Mouse (Mus musculus) stomach, postnatal 0 days (tissue): ENCODE results near the gene Bace1. TPM values are rescaled to one million over a fixed set of nuclear protein-coding genes. Genes with fewer than 3 reads are reported as not detected.

Experiments
- ATAC-seq: fragments of 200-750 bp; cut with Nextera tagmentation; 2 replicates; pipeline ENCODE4 v1.8.0; 2017; ENCODE audit not compliant: low FRiP score, low TSS enrichment
- DNase-seq: peaks from one replicate; pipeline ENCODE4 v3.0.0-alpha.2; 2016; ENCODE audit warnings: low spot score
- H3K27ac ChIP-seq: fragments of 300-500 bp; sonication (generic); replicated peaks from 2 replicates; pipeline ENCODE4 v1.5.1; 2014; ENCODE audit warnings: mild to moderate bottlenecking, control low read depth
- H3K27me3 ChIP-seq: fragments of 300-500 bp; sonication (generic); 2 replicates; pipeline ENCODE4 v1.6.1; 2014; ENCODE audit warnings: low read length; ENCODE audit not compliant: control insufficient read depth, insufficient read depth
- H3K36me3 ChIP-seq: fragments of 300-500 bp; sonication (generic); 2 replicates; pipeline ENCODE4 v1.6.1; 2014; ENCODE audit warnings: low read length, mixed read lengths; ENCODE audit not compliant: control insufficient read depth, insufficient read depth
- H3K4me1 ChIP-seq: fragments of 300-500 bp; sonication (generic); replicated peaks from 2 replicates; pipeline ENCODE4 v1.6.1; 2014; ENCODE audit warnings: antibody characterized with exemption; ENCODE audit not compliant: control insufficient read depth, insufficient read depth
- H3K4me2 ChIP-seq: fragments of 300-500 bp; sonication (generic); replicated peaks from 2 replicates; pipeline ENCODE4 v1.6.1; 2014; ENCODE audit warnings: low read depth, mild to moderate bottlenecking, control low read depth, moderate library complexity
- H3K4me3 ChIP-seq: fragments of 300-500 bp; sonication (generic); 2 replicates; pipeline ENCODE4 v1.5.1; 2014; ENCODE audit warnings: low read depth, low read length, control low read depth
- H3K9ac ChIP-seq: fragments of 300-500 bp; sonication (generic); 2 replicates; pipeline ENCODE4 v1.6.1; 2014; ENCODE audit warnings: mild to moderate bottlenecking, low read length, control low read depth, mixed read lengths
- H3K9me3 ChIP-seq: fragments of 300-500 bp; sonication (generic); 2 replicates; pipeline ENCODE4 v1.6.1; 2016; ENCODE audit warnings: low read length; ENCODE audit not compliant: control insufficient read depth
- CTCF ChIP-seq: IDR thresholded peaks from 2 replicates; pipeline ENCODE4 v1.5.1; 2016; ENCODE audit warnings: antibody characterized with exemption, low read depth, mild to moderate bottlenecking, moderate library complexity
- EP300 ChIP-seq: optimal IDR thresholded peaks from 2 replicates; pipeline ENCODE3; 2016; ENCODE audit warnings: antibody characterized with exemption
- whole genome bisulfite sequencing: fragments of 180-500 bp; shearing (Covaris S2); extraction: QIAGEN DNeasy Blood & Tissue Kit; methylation state at CpG from one replicate; pipeline ENCODE4 v1.1.7; 2014; 5-methylcytosine and 5-hydroxymethylcytosine counted together
- polyA plus RNA-seq: library from polyadenylated mRNA; unstranded; fragments of >200 nt; fragmentation: Nextera tagmentation; extraction: Ambion mirVana; gene quantifications from 2 replicates; pipeline ENCODE4 v1.2.1, GENCODE M21; 2015

The Bace1 gene
- polyA plus RNA-seq, 1 experiment from 2014 or later: 12.8 TPM

DNA sequence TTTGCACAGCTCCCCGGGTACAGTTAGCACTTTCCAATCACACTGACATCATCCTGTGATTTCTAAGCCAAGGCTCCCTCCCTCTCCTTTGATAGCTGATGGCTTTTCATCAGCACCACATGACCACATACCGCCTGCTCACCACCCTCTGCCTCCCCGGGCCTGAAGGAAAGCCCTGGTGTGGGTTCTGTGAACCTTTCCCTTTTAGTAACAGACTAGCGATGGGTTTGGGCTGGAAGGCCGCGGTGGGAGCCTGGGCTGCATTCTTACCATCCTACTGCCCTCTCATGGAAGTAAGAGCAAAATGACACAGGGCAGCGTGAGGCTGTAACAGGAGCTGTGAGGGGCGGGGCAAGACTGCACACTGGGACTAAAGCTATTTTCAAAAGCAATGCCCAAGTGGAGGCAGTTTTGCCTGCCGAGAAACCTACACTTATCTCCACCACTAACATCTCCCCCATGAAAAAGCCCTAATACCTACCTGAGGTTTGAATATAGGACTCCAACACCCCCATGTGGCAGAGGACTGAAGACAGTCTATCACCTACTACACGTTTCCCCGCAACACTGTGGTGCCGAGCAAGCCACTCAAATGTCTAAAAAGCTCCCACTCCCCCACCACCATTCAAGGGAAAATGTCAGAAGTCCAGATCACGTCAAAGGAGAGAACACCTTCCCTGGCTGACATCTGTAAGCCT, 39.8 kb upstream of the Bace1 start:
- no peaks in the 10 kb centered on the region for H3K9me3 ChIP-seq
- no peaks in the 10 kb centered on the region for H3K27me3 ChIP-seq
- no peak overlapping the region for H3K27ac ChIP-seq
- ATAC-seq (peak; percentile 67), DNase-seq (peak; percentile 68)
- 17% methylated on average over 13 of the region's 13 CpGs for WGBS
- peaks cover 7% of the 10 kb centered on the region; the same call in 1 of the 2 replicates for H3K36me3 ChIP-seq
- H3K4me1 ChIP-seq: no peaks in the 10 kb centered on the region
- H3K4me3 ChIP-seq: no peak overlapping the region
- H3K4me2 ChIP-seq: no peak overlapping the region
- no peak overlapping the region for H3K9ac ChIP-seq
- TF ChIP-seq EP300 (no peak), CTCF (peak; percentile 71)

DNA sequence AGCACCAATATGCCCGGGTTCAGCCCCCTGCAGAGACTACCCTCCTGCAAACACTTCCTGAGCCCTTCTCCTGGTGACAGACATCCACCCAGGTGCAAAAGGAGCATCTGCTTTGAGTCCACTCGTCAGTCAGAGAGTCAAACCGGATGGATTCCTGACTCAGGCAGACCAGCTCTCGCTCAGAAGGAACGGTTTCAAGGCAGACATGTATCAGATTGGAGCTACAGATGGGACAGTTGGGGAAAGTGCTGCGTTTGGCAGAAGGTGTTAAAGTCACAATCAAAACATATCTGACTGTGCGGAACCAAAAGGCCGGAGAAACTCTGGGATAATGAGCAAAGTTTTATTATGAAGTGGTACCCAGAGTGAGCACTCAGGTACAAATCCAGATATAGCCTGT, 39.0 kb upstream of the Bace1 start:
- peaks cover 3% of the 10 kb centered on the region; the same call in 1 of the 2 replicates for H3K36me3 ChIP-seq
- no peak for ATAC-seq
- WGBS: 83% methylated on average over 8 of the region's 8 CpGs
- TF ChIP-seq EP300: no peak
- no peak for TF ChIP-seq CTCF
- no peak for DNase-seq
- no peak overlapping the region for H3K27ac ChIP-seq
- H3K27me3 ChIP-seq: no peaks in the 10 kb centered on the region
- no peak overlapping the region for H3K4me3 ChIP-seq
- H3K9ac ChIP-seq: no peak overlapping the region
- H3K4me2 ChIP-seq: no peak overlapping the region
- no peaks in the 10 kb centered on the region for H3K4me1 ChIP-seq
- no peaks in the 10 kb centered on the region for H3K9me3 ChIP-seq

DNA sequence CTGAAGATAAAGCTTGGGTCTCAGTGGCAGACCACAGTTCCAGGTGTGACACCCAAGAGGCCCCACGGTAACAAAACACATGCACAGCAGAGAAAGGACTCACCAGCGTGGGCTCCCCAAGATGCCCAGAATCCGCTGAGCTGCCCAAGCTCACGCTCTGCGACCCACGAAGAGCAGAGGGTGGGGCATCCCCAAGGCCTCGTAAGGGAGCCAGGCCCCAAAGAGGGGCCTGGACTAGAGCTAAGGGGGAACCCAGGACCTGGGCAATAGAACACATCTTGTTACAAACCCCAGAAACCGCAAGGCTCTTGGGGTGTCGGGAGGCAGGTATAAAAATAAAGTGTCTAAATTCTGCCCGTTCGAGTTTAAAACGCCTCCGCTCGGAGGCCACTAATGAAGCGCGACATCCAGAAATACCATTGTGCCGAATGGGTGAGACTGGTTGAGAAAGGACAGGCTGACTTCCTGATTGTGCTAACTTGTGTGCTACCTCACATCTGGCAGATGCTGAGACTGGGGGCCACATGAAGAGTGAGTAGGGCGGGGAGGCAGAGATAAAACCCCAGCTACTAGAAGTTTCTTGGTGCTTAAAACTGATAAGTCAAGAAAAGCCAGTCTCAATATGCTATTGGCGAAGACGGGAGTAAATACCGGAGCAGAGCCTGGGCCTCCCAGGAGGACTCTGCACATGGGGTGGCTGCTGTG, 35.2 kb upstream of the Bace1 start:
- ATAC-seq (no peak), DNase-seq (no peak)
- Histone ChIP-seq H3K36me3 (peaks cover 7% of the 10 kb centered on the region), H3K27ac (no peak overlapping the region), H3K4me3 (no peak overlapping the region), H3K9me3 (no peaks in the 10 kb centered on the region), H3K9ac (no peak overlapping the region), H3K27me3 (no peaks in the 10 kb centered on the region), H3K4me1 (no peaks in the 10 kb centered on the region), H3K4me2 (no peak overlapping the region)
- TF ChIP-seq CTCF: no peak
- no peak for TF ChIP-seq EP300
- 90% methylated on average over 21 of the region's 21 CpGs for WGBS

DNA sequence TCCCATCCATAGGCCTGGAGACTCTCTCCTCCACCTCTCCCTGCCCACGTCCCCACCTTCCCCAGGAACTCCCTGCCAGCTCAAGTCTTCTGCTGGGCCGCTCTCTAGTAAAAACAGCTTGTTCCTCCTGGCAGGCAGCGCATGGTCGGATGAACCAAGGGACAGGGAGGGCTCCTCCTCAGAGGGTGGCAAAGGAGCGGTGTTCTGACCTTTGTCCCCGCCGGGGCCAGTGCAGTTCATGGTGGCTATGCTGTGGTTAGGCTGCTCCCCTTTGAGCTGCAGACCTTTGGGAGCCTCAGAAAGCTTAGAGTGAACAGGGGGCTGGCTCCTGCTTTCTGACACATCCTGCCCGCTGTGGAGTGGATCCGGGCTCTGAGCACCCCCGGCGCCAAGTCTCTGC, 31.5 kb upstream of the Bace1 start:
- WGBS: 90% methylated on average over 11 of the region's 11 CpGs
- no peaks in the 10 kb centered on the region for H3K27me3 ChIP-seq
- TF ChIP-seq CTCF: no peak
- no peak for DNase-seq
- no peaks in the 10 kb centered on the region for H3K4me1 ChIP-seq
- H3K4me3 ChIP-seq: no peak overlapping the region
- no peaks in the 10 kb centered on the region for H3K9me3 ChIP-seq
- H3K4me2 ChIP-seq: no peak overlapping the region
- no peak overlapping the region for H3K9ac ChIP-seq
- 0 out of 2 replicates have a peak, but pooled peaks have one; percentile 30 for ATAC-seq
- no peak overlapping the region for H3K27ac ChIP-seq
- H3K36me3 ChIP-seq: peaks cover 4% of the 10 kb centered on the region

DNA sequence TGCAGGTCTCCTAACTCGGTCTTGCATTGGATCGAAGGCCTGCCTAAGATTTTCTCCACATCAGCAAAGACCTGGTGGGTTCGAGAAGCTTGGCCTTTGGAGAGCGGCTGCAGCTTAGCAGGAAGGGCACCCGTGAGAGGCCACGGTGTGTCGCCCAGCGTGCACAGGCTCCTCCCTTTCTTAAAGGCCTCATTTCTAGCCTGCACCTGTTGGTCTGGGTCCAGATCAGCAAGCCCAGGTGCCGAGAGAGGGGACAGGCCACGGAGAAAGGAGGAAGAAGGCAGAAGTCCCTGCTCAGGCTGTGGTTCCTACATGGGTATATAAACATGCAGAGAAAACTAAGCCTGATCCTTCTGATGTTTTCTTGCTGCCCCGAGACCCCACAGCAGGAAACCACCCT, 31.0 kb upstream of the Bace1 start:
- WGBS: 86% methylated on average over 11 of the region's 11 CpGs
- H3K9ac ChIP-seq: no peak overlapping the region
- ATAC-seq: no peak
- TF ChIP-seq EP300: no peak
- TF ChIP-seq CTCF: no peak
- H3K4me3 ChIP-seq: no peak overlapping the region
- H3K4me2 ChIP-seq: no peak overlapping the region
- H3K36me3 ChIP-seq: peaks cover 4% of the 10 kb centered on the region
- no peaks in the 10 kb centered on the region for H3K9me3 ChIP-seq
- DNase-seq: no peak
- H3K27me3 ChIP-seq: no peaks in the 10 kb centered on the region
- no peak overlapping the region for H3K27ac ChIP-seq
- no peaks in the 10 kb centered on the region for H3K4me1 ChIP-seq

DNA sequence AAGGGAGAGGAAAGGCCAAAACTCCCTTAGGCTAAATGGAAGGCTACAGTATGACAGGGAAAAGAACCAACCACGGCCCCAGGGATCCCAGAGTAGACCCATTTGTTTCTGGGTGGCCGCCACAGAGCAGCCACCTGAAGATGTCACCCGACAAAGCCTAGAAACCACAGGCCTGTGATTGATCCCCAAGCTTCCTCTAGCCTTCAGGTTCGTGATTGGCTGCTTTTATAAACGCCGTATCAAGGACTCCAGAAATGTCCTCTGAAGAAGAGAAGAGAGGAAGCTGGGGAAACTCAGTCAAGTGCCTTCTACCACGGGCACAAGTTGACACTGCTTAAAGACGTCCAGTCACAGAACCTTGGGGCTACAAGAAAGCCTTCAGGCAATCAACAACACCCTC, 30.6 kb upstream of the Bace1 start:
- DNase-seq: no peak
- WGBS: 72% methylated on average over 8 of the region's 8 CpGs
- Histone ChIP-seq H3K4me3 (no peak overlapping the region), H3K4me2 (no peak overlapping the region), H3K36me3 (peaks cover 4% of the 10 kb centered on the region), H3K4me1 (no peaks in the 10 kb centered on the region), H3K9me3 (no peaks in the 10 kb centered on the region), H3K27ac (no peak overlapping the region), H3K9ac (no peak overlapping the region), H3K27me3 (no peaks in the 10 kb centered on the region)
- TF ChIP-seq CTCF (no peak), EP300 (no peak)
- ATAC-seq: no peak
